Mouse (Mus musculus): ENCODE measurements at regions not wholly inside any gene's neighbourhood (a gene's known extent, or its start where the extent isn't known, plus 50 kb on each side); places are given as distances from the start of the nearest gene placed in this dataset.

GRCm38 (mm10) chr9:33774178-33774577, 711.5 kb upstream of the Kirrel3 start:
- Histone ChIP-seq H3K36me3 (replicated peaks; ENCODE audit: control insufficient read depth, insufficient read depth, low read length) (no peaks in the 10 kb centered on the region), H3K4me2 (ENCODE audit: low read depth, low read length) (no peak overlapping the region), H3K27me3 (ENCODE audit: control insufficient read depth, insufficient read depth, low read length) (no peaks in the 10 kb centered on the region), H3K27ac (ENCODE audit: low read depth) (no peak overlapping the region), H3K4me3 (ENCODE audit: low read depth, low read length) (no peak overlapping the region), H3K9ac (replicated peaks; ENCODE audit: low read depth, low read length) (no peak overlapping the region), H3K4me1 (ENCODE audit: control insufficient read depth, insufficient read depth) (no peaks in the 10 kb centered on the region), H3K9me3 (replicated peaks; ENCODE audit: control insufficient read depth, low read length) (no peaks in the 10 kb centered on the region)
- DNase-seq (ENCODE audit: low spot score) (no peak), ATAC-seq (ENCODE audit: insufficient read depth, low read depth) (no peak)
- TF ChIP-seq EP300 (IDR thresholded peaks at IDR 0.05; ENCODE audit: low read depth) (no peak), CTCF (IDR thresholded peaks at IDR 0.05; ENCODE audit: low read depth) (no peak)
- WGBS, result 69% methylated on average over 5 of the region's 5 CpGs

GRCm38 (mm10) chr9:33790617-33791016, 695.1 kb upstream of the Kirrel3 start:
- no peak overlapping the region for H3K27ac ChIP-seq (ENCODE audit: low read depth)
- H3K4me3 ChIP-seq (ENCODE audit: low read depth, low read length), result no peak overlapping the region
- H3K9ac ChIP-seq (replicated peaks; ENCODE audit: low read depth, low read length), result no peak overlapping the region
- H3K36me3 ChIP-seq (replicated peaks; ENCODE audit: control insufficient read depth, insufficient read depth, low read length), result no peaks in the 10 kb centered on the region
- ATAC-seq (ENCODE audit: insufficient read depth, low read depth) (no peak), DNase-seq (ENCODE audit: low spot score) (no peak)
- TF ChIP-seq EP300 (IDR thresholded peaks at IDR 0.05; ENCODE audit: low read depth) (no peak), CTCF (IDR thresholded peaks at IDR 0.05; ENCODE audit: low read depth) (no peak)
- no peaks in the 10 kb centered on the region for H3K4me1 ChIP-seq (ENCODE audit: control insufficient read depth, insufficient read depth)
- 58% methylated on average over 4 of the region's 4 CpGs for WGBS
- no peak overlapping the region for H3K4me2 ChIP-seq (ENCODE audit: low read depth, low read length)
- no peaks in the 10 kb centered on the region for H3K27me3 ChIP-seq (ENCODE audit: control insufficient read depth, insufficient read depth, low read length)
- no peaks in the 10 kb centered on the region for H3K9me3 ChIP-seq (replicated peaks; ENCODE audit: control insufficient read depth, low read length)

GRCm38 (mm10) chr9:33800250-33800649, 685.4 kb upstream of the Kirrel3 start:
- no peaks in the 10 kb centered on the region for H3K4me1 ChIP-seq (ENCODE audit: control insufficient read depth, insufficient read depth)
- no peak for DNase-seq (ENCODE audit: low spot score)
- H3K9ac ChIP-seq (replicated peaks; ENCODE audit: low read depth, low read length), result no peak overlapping the region
- H3K9me3 ChIP-seq (replicated peaks; ENCODE audit: control insufficient read depth, low read length), result no peaks in the 10 kb centered on the region
- no peak for TF ChIP-seq CTCF (IDR thresholded peaks at IDR 0.05; ENCODE audit: low read depth)
- no peak for TF ChIP-seq EP300 (IDR thresholded peaks at IDR 0.05; ENCODE audit: low read depth)
- no peak overlapping the region for H3K4me3 ChIP-seq (ENCODE audit: low read depth, low read length)
- H3K4me2 ChIP-seq (ENCODE audit: low read depth, low read length), result no peak overlapping the region
- ATAC-seq (ENCODE audit: insufficient read depth, low read depth), result no peak
- H3K36me3 ChIP-seq (replicated peaks; ENCODE audit: control insufficient read depth, insufficient read depth, low read length), result no peaks in the 10 kb centered on the region
- WGBS, result 67% methylated on average over 6 of the region's 6 CpGs
- H3K27me3 ChIP-seq (ENCODE audit: control insufficient read depth, insufficient read depth, low read length), result no peaks in the 10 kb centered on the region
- no peak overlapping the region for H3K27ac ChIP-seq (ENCODE audit: low read depth)

- H3K36me3 ChIP-seq (replicated peaks; ENCODE audit: control insufficient read depth, insufficient read depth, low read length), result no peaks in the 10 kb centered on the region
- no peak overlapping the region for H3K27ac ChIP-seq (ENCODE audit: low read depth)
- DNase-seq (ENCODE audit: low spot score) (no peak), ATAC-seq (ENCODE audit: insufficient read depth, low read depth) (no peak)
- no peaks in the 10 kb centered on the region for H3K9me3 ChIP-seq (replicated peaks; ENCODE audit: control insufficient read depth, low read length)
- no peak overlapping the region for H3K9ac ChIP-seq (replicated peaks; ENCODE audit: low read depth, low read length)
- H3K4me3 ChIP-seq (ENCODE audit: low read depth, low read length), result no peak overlapping the region
- H3K27me3 ChIP-seq (ENCODE audit: control insufficient read depth, insufficient read depth, low read length), result no peaks in the 10 kb centered on the region
- no peak overlapping the region for H3K4me2 ChIP-seq (ENCODE audit: low read depth, low read length)
- no peaks in the 10 kb centered on the region for H3K4me1 ChIP-seq (ENCODE audit: control insufficient read depth, insufficient read depth)
- TF ChIP-seq CTCF (IDR thresholded peaks at IDR 0.05; ENCODE audit: low read depth), result no peak
- TF ChIP-seq EP300 (IDR thresholded peaks at IDR 0.05; ENCODE audit: low read depth), result no peak
- WGBS, result 24% methylated on average over 1 of the region's 1 CpGs
Measured at GRCm38 (mm10) chr9:33800763-33801162, 684.9 kb upstream of the Kirrel3 start.

- Histone ChIP-seq H3K27ac (ENCODE audit: low read depth) (no peak overlapping the region), H3K4me2 (ENCODE audit: low read depth, low read length) (no peak overlapping the region), H3K36me3 (replicated peaks; ENCODE audit: control insufficient read depth, insufficient read depth, low read length) (no peaks in the 10 kb centered on the region), H3K9ac (replicated peaks; ENCODE audit: low read depth, low read length) (no peak overlapping the region), H3K9me3 (replicated peaks; ENCODE audit: control insufficient read depth, low read length) (no peaks in the 10 kb centered on the region), H3K4me1 (ENCODE audit: control insufficient read depth, insufficient read depth) (no peaks in the 10 kb centered on the region), H3K4me3 (ENCODE audit: low read depth, low read length) (no peak overlapping the region), H3K27me3 (ENCODE audit: control insufficient read depth, insufficient read depth, low read length) (no peaks in the 10 kb centered on the region)
- TF ChIP-seq EP300 (IDR thresholded peaks at IDR 0.05; ENCODE audit: low read depth), result no peak
- no peak for TF ChIP-seq CTCF (IDR thresholded peaks at IDR 0.05; ENCODE audit: low read depth)
- ATAC-seq (ENCODE audit: insufficient read depth, low read depth) (no peak), DNase-seq (ENCODE audit: low spot score) (no peak)
- 71% methylated on average over 5 of the region's 5 CpGs for whole genome bisulfite sequencing
Measured at GRCm38 (mm10) chr9:33814739-33815368, 670.8 kb upstream of the Kirrel3 start.
